Mouse (Mus musculus) gastrocnemius, adult 18-20 months (tissue): ENCODE data around the gene Gm19684. TPM values are rescaled to one million over a fixed set of nuclear protein-coding genes. Genes with fewer than 3 reads are reported as not detected.
"Not testable (repeated sequence)": the region's sequence is repeated elsewhere in the genome, so short reads cannot be mapped to it uniquely, and the experiment has no call there.

ENCODE experiments used
- DNase-seq: peaks from one replicate; pipeline ENCODE4 v3.0.0; 2021; ENCODE audit warnings: low spot score
- long read RNA-seq, 2 experiments: library from polyadenylated mRNA; stranded (forward); transcript quantifications; one replicate each; pipeline ENCODE4 v2.0.0; 2021
- total RNA-seq, 2 experiments: library from RNA; stranded (reverse); gene quantifications; 2 replicates each; pipeline ENCODE4 v1.2.3; 2021

Gene Gm19684
- not detected for total RNA-seq
- long read RNA-seq, experiment 1, result 0 reads
- long read RNA-seq, experiment 2, result 0 reads

DNA sequence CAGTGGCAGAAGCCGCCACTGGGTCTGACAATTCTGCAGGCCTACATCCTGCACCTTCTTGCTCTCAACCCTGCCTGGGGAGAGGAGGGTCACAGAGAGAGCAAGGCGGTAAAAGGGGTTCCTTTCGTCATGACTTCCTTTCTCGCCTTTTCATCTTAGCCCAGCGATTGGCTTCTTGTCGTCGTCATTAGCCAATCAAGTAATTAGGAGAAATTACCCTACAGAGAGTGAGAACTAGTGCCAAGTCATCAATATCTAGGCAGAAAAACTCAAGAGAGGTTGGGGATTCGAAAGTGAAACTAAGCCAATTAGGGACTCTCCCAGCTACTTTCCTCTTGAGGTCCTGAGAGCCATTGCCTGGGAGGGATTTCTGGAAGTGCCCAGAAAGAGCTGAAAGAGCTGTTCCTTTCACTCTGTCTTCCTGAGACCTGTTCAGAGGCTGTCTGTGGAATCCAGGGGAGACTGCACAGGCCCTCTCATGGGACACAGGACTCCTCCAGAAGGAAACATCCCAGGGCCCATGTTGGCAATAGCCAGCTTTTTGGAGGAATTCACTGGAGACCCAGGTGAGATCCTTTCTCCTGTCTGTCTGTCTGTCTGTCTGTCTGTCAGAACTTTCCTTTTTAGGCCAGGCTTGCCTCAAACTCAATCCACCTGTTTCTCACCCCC is at the start of gene Gm19684:
Gm19684 (plus strand) TSS at position 327 of the 669 bp plus-strand sequence.
- DNase-seq, result peak; percentile 66

DNA sequence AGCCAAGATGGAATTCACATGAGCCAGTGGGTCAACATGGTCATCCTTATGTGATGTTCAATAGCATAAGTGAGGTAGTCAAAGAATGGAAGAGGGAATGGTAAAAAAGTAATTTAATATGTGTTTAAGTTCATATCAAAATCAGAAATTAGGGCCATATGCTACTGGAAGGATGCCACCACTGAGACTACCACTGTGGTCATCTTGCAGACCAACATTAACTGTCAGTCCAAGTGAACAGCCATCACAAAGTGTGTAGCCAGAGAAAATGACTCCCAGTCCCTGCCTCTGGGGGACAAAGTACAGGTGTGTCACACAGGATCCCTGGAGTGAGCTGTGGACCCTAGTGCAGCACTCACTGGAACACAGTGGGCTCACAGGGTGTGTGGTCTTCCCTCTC is 39.6 kb upstream of the Gm19684 start:
- not testable (repeated sequence) for DNase-seq

DNA sequence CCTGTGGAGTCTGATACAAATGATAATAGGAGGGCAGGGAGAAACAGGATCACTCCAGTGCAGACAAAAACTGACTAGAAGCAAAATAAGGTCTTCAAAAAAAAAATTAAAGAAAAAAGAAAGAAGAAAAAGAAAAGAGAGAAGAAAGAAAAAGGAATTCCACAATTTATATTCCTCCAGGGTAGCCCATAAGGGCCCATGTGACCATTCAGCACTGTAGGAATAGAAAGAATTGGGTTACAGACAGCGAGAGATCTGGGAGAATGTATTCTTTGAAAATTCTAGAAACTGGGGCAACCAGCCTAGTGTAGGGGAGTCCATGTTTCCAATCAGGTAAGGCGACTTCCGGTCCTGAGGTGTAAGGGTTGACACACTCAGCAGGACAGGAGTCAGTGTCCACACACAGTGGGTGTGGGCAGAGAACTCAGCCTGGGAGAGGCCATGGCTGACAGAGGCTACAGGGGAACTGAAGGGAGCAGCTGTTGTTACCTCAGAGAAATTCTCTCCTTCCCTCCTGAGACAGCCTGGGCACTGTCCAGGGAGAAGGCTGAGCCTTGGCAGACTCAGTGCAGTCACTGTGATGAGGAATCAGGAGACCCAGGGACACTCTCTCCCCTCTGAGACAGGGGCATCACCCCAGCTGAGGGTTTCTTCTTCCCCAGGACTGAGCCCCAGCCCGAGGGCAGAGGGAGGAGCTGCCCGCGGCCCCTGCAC is 38.8 kb upstream of the Gm19684 start:
- not testable (repeated sequence) for DNase-seq

DNA sequence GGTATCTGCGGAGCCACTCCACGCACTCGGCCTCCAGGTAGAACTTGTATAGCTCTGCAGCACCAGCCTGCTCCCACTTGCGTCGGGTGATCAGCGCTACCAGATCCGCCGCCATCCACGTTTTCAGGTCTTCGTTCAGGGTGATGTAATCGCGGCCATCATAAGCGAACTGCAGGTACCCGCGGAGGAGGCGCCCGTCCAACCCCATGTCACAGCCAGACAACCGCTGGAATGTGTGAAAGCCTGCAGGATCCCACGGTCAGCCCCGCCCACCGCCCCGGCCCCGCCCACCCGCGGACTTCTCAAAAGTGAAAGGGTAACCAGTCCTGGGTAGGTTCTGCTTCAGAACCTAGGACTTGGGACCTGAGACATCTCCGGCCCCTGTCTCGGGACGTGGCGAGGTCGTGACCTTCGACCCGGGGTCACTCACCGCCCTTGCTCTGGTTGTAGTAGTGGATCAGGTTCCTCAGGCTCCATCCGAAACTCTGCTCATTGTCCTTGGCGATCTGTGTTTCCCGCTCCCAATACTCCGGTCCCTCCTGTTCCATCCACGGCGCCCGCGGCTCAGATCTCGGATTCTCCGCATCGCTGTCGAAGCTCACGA is 38.1 kb upstream of the Gm19684 start:
- DNase-seq, result no peak

DNA sequence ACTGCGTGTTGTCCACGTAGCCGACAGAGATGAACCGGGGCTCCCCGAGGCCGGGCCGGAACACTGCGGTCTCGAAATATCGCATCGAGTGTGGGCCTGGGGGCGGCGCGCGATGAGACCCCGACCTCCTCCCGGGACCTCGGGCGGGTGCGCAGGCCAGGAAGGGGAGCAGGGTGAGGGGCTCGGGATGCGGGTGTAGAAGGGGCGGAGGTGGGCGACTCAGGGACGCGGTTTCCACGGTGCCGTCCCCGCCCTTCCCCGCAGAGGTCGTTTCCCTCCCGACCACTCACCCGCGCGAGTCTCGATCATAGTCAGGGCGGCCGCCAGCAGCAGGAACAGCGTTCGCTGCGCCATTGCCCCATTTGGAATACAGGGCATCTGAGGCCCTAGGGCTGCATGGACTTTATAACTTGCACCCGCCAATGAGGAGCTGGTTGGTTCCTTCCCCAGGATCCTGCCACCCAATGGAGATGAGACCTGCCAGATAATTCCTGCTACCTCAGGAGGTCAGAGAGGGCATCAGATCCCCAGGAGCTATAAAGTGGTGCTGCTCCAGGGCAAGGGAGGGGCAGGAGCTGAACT is 37.5 kb upstream of the Gm19684 start:
- DNase-seq, result no peak

DNA sequence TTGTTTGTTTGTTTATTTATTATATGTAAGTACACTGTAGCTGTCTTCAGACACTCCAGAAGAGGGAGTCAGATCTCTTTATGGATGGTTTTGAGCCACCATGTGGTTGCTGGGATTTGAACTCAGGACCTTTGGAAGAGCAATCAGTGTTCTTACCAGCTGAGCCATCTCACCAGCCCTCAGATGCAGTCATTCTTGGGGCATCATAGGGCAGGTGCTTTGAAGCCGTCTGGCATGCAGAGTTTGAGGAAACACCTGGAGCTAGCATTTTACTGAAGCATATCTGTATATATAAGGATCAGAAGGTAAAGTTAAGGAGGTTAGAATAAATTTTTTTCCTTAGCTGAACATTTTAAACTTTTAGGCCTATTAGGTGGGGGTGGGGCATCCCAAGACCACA is 35.5 kb upstream of the Gm19684 start:
- DNase-seq, result not testable (repeated sequence)

DNA sequence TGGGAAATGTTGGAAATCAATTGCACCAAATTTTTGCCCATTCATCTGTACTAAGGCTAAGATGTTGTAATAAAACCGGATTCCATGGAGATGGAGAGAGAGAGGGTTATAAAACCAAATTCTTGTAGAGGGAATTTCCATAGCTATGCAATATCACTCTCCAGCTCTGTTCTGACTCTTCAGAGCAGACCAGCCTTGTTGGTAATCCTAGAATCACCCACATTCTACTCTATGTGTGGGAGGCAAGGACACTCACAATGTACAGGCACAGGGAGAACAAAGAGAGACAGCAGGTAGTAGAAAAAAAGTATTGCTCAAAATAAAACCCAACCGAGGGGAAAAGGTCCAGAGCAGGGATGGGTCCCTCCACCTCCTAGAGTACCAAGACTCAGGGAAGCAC is 29.5 kb upstream of the Gm19684 start:
- DNase-seq, result not testable (repeated sequence)

DNA sequence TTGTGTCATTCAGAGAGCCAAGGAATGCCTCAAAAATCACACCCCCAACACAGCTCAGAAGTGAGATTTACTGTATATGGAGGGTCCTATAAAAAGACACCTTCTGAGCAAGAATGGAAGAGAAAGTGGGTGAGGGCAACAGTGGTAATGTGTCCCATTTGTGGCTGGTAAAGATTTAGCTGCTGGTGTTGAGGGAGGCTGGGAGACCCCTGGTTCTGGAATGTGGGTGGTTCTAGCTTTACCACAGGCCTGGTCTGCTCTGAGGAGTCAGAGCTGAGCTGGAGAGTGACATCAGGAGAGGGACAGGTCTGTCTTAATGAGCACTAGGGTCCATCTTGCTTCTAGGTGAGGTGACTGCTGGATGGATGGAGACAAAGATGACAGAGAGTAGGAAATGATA is 29.0 kb upstream of the Gm19684 start:
- not testable (repeated sequence) for DNase-seq

DNA sequence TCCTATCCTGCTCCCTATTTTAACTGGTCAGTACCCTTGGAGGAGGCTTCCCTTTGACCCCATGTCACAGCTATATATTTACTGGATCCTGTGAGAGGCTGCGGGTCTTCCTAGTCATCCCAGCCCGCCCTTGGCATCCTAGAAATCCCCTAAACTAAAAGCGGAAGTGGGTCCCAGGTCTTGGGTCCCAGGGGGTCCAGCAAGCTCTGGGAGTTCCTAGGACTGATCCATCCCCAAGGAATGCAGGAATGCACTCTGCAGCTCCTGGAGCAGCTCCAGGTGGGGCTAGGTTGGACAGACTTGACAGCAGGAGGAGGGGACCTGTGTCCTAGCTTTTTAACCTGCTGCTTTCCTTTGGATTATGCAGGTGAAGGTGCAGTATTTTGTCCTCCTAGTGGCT is 27.5 kb upstream of the Gm19684 start:
- DNase-seq, result no peak

DNA sequence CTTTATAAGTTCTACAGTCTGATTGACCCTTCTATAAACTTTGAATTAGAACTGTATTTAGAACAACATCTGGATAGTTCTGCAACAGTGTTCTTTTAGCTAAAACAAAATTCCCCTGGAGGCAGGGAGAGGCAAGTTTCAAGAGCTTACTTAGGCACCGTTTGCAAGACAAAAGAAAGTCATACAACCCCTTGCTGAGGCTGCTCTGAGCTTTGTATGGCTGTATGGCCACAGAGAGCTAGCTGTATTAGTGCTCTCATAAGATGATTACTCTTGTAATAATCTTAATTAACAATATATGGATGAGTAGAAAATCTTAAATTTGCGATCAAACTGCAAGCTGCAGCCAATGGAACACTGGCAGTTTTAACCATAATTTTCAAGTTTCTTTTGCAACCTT is 21.9 kb upstream of the Gm19684 start:
- not testable (repeated sequence) for DNase-seq

DNA sequence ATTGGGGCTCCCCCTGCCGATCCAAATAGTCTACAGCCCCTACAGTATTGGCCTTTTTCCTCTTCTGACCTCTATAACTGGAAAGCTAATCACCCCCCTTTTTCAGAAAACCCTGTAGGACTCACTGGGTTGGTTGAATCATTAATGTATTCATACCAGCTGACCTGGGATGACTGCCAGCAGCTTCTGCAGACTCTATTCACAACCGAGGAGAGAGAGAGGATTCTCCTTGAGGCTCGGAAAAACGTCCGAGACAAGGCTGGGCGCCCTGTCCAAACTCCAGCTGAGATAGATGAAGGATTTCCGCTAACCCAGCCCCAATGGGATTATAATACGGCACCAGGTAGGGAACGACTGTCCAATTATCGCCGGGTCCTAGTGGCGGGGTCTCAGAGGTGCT is 19.4 kb upstream of the Gm19684 start:
- DNase-seq, result not testable (repeated sequence)

DNA sequence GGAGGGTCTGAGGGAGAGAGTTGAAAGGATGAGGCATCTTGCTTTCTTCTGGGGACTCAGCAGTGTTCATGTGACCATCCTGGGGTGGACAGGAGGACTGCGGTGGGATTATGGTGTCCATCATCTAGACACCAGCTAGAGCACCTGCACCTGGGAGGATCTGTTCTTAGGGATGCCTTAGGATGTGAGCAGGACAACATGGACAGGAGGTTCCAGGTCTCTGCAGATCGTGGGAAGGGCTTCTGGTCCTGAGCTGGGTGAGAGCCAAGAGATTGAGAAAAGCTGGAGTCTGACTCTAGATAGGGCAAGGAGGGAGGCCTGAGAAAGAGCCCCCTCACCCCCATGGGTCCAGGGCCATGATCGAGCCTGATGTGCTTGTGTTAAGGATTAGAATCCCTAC is 11.3 kb upstream of the Gm19684 start:
- not testable (repeated sequence) for DNase-seq

DNA sequence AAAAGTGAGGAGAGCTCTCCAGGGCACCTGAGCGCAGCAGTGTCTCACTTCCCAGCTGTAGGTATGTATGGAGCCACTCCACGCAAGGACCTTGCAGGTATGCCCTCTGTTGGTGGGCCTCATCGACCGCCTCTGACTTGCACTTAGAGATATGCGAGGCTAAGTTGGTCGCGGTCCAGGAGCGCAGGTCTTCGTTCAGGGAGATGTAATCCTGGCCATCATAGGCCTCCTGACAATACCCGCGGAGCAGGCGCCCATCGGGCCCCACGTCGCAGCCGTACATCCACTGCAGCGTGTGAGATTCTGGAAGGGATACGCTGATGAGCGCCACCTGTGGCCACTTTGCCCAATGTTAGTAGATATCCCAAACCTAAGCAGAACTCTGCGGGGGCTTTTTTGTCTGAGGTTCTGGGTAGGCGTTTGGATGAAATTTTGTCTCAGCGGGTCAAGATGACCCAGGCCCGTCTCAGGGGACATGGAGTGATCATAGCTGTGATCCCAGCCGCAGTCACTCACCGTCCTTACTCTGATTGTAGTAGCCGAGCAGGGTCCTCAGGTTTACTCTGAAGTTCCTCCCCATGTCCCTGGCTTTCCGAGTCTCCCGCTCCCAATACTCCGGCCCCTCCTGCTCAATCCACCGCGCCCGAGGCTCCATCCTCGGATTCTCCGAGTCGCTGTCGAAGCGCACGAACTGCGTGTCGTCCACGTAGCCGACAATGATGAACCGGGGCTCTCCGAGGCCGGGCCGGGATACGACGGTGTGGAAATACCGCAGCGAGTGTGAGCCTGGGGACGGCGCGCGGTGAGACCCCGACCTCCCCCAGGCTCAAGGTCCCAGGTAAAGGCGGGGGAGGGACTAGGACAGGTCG is 10.6 kb upstream of the Gm19684 start:
- not testable (repeated sequence) for DNase-seq

DNA sequence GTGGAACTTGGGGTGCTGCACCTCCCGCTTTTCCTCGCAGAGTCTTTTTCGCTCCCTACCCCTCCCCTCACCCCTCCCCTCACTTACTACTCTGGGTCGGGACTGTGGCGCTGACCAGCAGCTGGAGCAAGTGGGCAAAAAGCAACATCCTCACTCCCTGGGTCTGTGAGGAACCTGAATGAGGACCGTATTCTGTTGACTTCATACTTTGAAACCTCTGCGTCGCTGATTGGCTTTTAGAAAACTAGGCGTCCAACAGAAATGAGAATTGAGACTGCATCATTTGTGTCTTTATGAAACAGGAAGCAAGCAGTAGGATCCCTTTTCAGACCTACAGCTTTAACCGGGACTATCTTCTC is 10.0 kb upstream of the Gm19684 start:
- DNase-seq, result not testable (repeated sequence)

DNA sequence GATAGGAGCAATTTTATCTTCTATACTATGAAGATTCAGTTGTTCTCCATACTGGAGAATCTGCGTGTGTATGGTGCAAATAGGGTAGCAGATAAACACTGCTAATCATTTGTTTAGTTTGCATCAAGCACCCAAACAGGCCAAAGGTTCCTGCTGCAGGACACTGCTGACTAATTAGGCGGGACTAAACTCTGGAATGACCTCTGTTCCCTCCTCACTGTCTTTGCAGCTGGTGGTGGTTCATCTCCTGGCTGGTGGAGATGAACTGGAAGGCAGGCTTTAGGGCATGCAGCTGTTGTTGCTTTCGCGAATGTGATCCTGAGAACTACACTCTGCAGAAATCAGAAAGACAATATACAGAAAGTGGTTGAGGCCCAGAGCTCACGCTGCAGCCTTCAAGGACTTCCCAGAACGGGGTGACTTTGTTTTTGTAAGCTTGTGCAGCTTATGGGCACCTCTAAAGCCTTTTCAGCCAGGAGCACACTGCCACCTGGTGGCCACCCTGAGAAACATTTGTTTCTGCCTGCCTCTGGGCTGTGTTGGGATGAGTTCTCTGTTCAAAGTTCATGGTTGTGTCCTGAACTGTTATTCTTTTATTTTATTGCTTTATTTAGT is 7.4 kb upstream of the Gm19684 start:
- DNase-seq, result not testable (repeated sequence)

DNA sequence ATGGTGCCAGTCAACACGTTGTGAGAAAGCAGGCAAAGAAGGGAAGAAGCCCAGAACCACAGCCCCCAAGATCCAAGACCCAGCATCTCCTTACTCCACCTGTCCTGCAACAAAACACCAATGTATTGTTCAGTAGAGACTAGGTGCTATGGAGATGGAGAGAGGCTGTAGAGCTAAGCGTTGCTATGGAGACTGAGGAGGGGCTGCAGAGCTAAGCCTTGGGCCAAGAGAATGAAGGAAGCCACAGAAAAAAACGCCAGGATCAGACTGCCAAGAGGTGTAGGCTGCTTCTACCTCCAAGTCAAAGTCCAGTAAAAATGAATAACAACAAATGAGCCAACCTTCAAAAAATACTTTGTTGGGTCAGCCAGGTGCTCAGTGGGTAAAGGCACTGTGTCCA is 4.9 kb upstream of the Gm19684 start:
- DNase-seq, result not testable (repeated sequence)

DNA sequence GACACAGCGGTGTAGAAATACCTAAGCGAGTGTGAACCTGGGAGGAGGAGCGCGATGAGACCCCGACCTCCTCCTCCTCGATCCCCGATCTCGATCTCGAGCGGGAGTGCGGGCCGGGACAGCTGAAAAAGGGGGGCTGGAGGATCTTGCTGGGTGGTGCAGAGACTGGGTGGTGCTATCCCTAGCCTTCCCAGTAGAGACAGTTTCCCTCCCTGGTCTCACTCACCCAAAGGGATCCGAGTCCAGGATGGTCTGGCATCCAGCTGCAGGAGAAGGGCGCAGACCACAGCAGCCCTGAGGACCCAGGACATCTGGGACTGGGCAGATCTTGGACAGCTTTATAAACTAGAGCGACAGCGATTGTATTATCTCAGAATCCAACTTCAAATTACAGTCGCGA is 639 bp upstream of the Gm19684 start:
- DNase-seq, result not testable (repeated sequence)

DNA sequence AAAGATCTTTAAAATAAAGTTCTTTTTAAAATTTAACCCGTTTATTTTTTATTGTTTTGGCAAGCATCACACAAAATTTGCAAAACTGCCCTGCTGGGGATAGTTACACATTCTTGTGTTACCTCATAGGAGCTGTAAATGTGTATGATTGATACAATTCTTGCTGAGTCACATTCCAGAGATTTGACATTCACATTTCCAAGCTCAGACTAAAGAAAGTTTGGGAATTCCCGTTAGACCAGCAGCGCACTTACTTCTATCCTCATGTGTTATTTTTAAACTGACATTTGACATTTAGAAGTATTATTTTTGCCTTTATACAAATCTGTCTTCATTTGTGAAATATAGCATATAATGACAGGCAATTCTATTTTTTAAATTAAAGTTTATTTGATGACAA is 2.6 kb downstream of the Gm19684 start:
- DNase-seq, result not testable (repeated sequence)

DNA sequence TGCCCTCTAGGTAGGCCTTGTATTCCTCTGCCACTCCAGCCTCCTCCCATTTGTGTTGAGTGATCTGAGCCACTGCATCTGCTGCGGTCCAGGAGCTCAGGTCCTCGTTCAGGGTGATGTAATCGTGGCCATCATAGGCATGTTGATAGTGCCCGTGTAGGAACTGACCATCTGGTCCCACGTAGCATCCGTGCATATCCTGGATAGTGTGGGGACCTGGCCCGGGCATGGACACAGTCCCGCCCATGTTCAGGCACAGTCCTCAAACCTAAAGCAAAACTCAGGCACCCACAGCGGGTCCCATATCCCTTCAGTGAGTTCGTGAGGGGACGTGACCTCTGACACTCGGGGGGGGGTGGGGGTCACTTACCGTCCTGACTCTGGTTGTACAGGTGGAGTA is 7.0 kb downstream of the Gm19684 start:
- not testable (repeated sequence) for DNase-seq

DNA sequence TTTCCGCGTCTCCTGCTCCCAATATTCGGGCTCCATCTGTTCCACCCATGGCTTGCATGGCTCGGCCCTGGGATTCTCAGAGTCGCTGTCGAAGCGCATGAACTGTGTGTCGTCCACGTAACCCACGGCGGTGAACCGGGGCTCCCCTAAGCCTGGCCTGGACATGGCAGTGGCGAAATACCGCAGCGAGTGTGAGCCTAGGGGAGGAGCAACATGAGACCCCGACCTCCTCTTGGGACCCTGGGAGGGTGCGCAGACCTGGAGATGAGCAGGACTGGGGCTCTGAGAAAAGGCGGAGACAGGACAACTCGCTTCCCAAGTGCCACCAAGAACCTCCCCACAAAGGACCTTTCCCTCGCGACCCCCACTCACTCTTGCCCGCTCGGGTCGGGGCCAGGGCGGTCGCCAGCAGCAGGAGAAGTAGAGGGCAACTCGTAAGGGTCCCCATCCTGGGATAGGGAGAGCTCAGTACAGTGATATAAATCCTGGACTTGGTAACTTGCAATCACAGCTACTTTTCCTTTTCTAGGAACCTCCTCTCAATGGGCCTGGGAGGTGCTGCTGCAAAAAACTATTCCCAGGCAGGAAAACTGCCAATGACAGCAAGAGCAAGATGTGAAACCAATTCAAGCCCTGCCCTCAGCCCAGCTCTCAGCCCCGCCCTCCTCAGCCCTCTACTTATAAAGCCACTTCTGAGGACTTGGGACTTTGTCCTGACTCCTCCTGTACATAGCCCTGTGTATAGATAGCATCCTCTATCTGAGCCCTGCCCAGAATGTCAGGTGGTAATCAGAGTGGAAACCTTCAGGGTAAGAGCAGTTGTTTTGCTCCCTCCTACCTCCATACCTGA is 7.7 kb downstream of the Gm19684 start, which contains the start of gene Gm7030:
Gm7030 (minus strand) TSS at position 458 of the 850 bp plus-strand sequence.
- DNase-seq, result not testable (repeated sequence)
